Mouse (Mus musculus): Measurements from ENCODE around the gene Lhx4.

The Lhx4 gene

GRCm38 (mm10) chr1:155703191-155703680 lies 48.2 kb downstream of the Lhx4 start:
- DNase-seq (ENCODE audit: low spot score) = no peak

GRCm38 (mm10) chr1:155700886-155701285 lies 50.6 kb downstream of the Lhx4 start:
- no peak for DNase-seq (ENCODE audit: low spot score)

- no peak for DNase-seq (ENCODE audit: low spot score)
Measured at GRCm38 (mm10) chr1:155698373-155699159, 52.9 kb downstream of the Lhx4 start.

GRCm38 (mm10) chr1:155693443-155693842 lies 58.0 kb downstream of the Lhx4 start:
- no peak for DNase-seq (ENCODE audit: low spot score)

GRCm38 (mm10) chr1:155693026-155693425 lies 58.5 kb downstream of the Lhx4 start:
- no peak for DNase-seq (ENCODE audit: low spot score)

- DNase-seq (ENCODE audit: low spot score) = no peak
Measured at GRCm38 (mm10) chr1:155692230-155692629, 59.3 kb downstream of the Lhx4 start.

- no peak for DNase-seq (ENCODE audit: low spot score)
Measured at GRCm38 (mm10) chr1:155689558-155689957, 61.9 kb downstream of the Lhx4 start.

GRCm38 (mm10) chr1:155689141-155689540 lies 62.3 kb downstream of the Lhx4 start:
- no peak for DNase-seq (ENCODE audit: low spot score)

GRCm38 (mm10) chr1:155686816-155687215 lies 64.7 kb downstream of the Lhx4 start:
- DNase-seq (ENCODE audit: low spot score) = no peak

- DNase-seq (ENCODE audit: low spot score) = no peak
Measured at GRCm38 (mm10) chr1:155681116-155681799, 70.2 kb downstream of the Lhx4 start.

GRCm38 (mm10) chr1:155675570-155675969 lies 75.9 kb downstream of the Lhx4 start:
- no peak for DNase-seq (ENCODE audit: low spot score)

- no peak for DNase-seq (ENCODE audit: low spot score)
Measured at GRCm38 (mm10) chr1:155663994-155664393, 87.5 kb downstream of the Lhx4 start.

GRCm38 (mm10) chr1:155656321-155656720 lies 95.2 kb downstream of the Lhx4 start:
- no peak for DNase-seq (ENCODE audit: low spot score)

- DNase-seq (ENCODE audit: low spot score) = no peak
Measured at GRCm38 (mm10) chr1:155654961-155655360, 96.5 kb downstream of the Lhx4 start.

- DNase-seq (ENCODE audit: low spot score) = no peak
Measured at GRCm38 (mm10) chr1:155650121-155650846, 101.2 kb downstream of the Lhx4 start.
